Mouse (Mus musculus): ENCODE measurements around the gene Galnt2.

The Galnt2 gene

GRCm38 (mm10) chr8:124373753-124374152 is 142.6 kb downstream of the Galnt2 start:
- DNase-seq (ENCODE audit: low spot score), result no peak

- no peak for DNase-seq (ENCODE audit: low spot score)
Observed at GRCm38 (mm10) chr8:124375168-124375567, 144.0 kb downstream of the Galnt2 start.

GRCm38 (mm10) chr8:124375727-124376126 is 144.5 kb downstream of the Galnt2 start:
- DNase-seq (ENCODE audit: low spot score), result no peak

GRCm38 (mm10) chr8:124376406-124376805 is 145.2 kb downstream of the Galnt2 start:
- DNase-seq (ENCODE audit: low spot score), result no peak

- no peak for DNase-seq (ENCODE audit: low spot score)
Observed at GRCm38 (mm10) chr8:124379289-124379688, 148.1 kb downstream of the Galnt2 start.

GRCm38 (mm10) chr8:124382235-124382634 is 151.0 kb downstream of the Galnt2 start:
- no peak for DNase-seq (ENCODE audit: low spot score)

GRCm38 (mm10) chr8:124384336-124384735 is 153.1 kb downstream of the Galnt2 start:
- DNase-seq (ENCODE audit: low spot score), result no peak

GRCm38 (mm10) chr8:124386225-124386899 is 155.2 kb downstream of the Galnt2 start:
- peak; percentile 9 for DNase-seq (ENCODE audit: low spot score)

- no peak for DNase-seq (ENCODE audit: low spot score)
Observed at GRCm38 (mm10) chr8:124389495-124389894, 158.3 kb downstream of the Galnt2 start.

GRCm38 (mm10) chr8:124391191-124391590 is 160.0 kb downstream of the Galnt2 start:
- DNase-seq (ENCODE audit: low spot score), result no peak

- peak; percentile 20 for DNase-seq (ENCODE audit: low spot score)
Observed at GRCm38 (mm10) chr8:124392271-124393012, 161.3 kb downstream of the Galnt2 start.

GRCm38 (mm10) chr8:124393013-124393412 is 161.8 kb downstream of the Galnt2 start:
- DNase-seq (ENCODE audit: low spot score), result no peak

GRCm38 (mm10) chr8:124393927-124394326 is 162.7 kb downstream of the Galnt2 start:
- no peak for DNase-seq (ENCODE audit: low spot score)

- no peak for DNase-seq (ENCODE audit: low spot score)
Observed at GRCm38 (mm10) chr8:124394951-124395350, 163.8 kb downstream of the Galnt2 start.
